Mouse (Mus musculus): ENCODE measurements around the gene BC030870.

Gene BC030870

GRCm38 (mm10) chr8:65080731-65081130 is 48.6 kb downstream of the BC030870 start:
- DNase-seq (ENCODE audit: low read depth in 1 of 2, low spot score in 2 of 2), result no peak

- no peak for DNase-seq (ENCODE audit: low read depth in 1 of 2, low spot score in 2 of 2)
Measured at GRCm38 (mm10) chr8:65074733-65075132, 54.6 kb downstream of the BC030870 start, which contains the start of gene Gm10663. Gene Gm10663, plus strand, starts transcription at chr8:65075033.

GRCm38 (mm10) chr8:65070996-65071395 is 58.4 kb downstream of the BC030870 start:
- no peak for DNase-seq (ENCODE audit: low read depth in 1 of 2, low spot score in 2 of 2)

- no peak for DNase-seq (ENCODE audit: low read depth in 1 of 2, low spot score in 2 of 2)
Measured at GRCm38 (mm10) chr8:65068473-65068819, 60.9 kb downstream of the BC030870 start.

- no peak for DNase-seq (ENCODE audit: low read depth in 1 of 2, low spot score in 2 of 2)
Measured at GRCm38 (mm10) chr8:65067694-65068472, 61.5 kb downstream of the BC030870 start.

- no peak for DNase-seq (ENCODE audit: low read depth in 1 of 2, low spot score in 2 of 2)
Measured at GRCm38 (mm10) chr8:65067031-65067430, 62.3 kb downstream of the BC030870 start.

- no peak for DNase-seq (ENCODE audit: low read depth in 1 of 2, low spot score in 2 of 2)
Measured at GRCm38 (mm10) chr8:65065622-65066021, 63.7 kb downstream of the BC030870 start.

GRCm38 (mm10) chr8:65064071-65064470 is 65.3 kb downstream of the BC030870 start:
- no peak for DNase-seq (ENCODE audit: low read depth in 1 of 2, low spot score in 2 of 2)

- DNase-seq (ENCODE audit: low read depth in 1 of 2, low spot score in 2 of 2), result no peak
Measured at GRCm38 (mm10) chr8:65062195-65062594, 67.2 kb downstream of the BC030870 start.

GRCm38 (mm10) chr8:65056722-65057121 is 72.6 kb downstream of the BC030870 start:
- no peak for DNase-seq (ENCODE audit: low read depth in 1 of 2, low spot score in 2 of 2)

- DNase-seq (ENCODE audit: low read depth in 1 of 2, low spot score in 2 of 2), result no peak
Measured at GRCm38 (mm10) chr8:65053968-65054367, 75.4 kb downstream of the BC030870 start.

- DNase-seq (ENCODE audit: low read depth in 1 of 2, low spot score in 2 of 2), result no peak
Measured at GRCm38 (mm10) chr8:65053554-65053953, 75.8 kb downstream of the BC030870 start.

GRCm38 (mm10) chr8:65047801-65048200 is 81.6 kb downstream of the BC030870 start:
- DNase-seq (ENCODE audit: low read depth in 1 of 2, low spot score in 2 of 2), result no peak

- no peak for DNase-seq (ENCODE audit: low read depth in 1 of 2, low spot score in 2 of 2)
Measured at GRCm38 (mm10) chr8:65047193-65047592, 82.2 kb downstream of the BC030870 start.

GRCm38 (mm10) chr8:65046565-65046964 is 82.8 kb downstream of the BC030870 start:
- DNase-seq (ENCODE audit: low read depth in 1 of 2, low spot score in 2 of 2), result no peak

GRCm38 (mm10) chr8:65037117-65037533 is 92.2 kb downstream of the BC030870 start, which contains the start of gene Apela:
Gene Apela, minus strand, starts transcription at chr8:65037336.
- no peak for DNase-seq (ENCODE audit: low read depth in 1 of 2, low spot score in 2 of 2)
